Mouse (Mus musculus) forebrain, embryonic 14.5 days (tissue): ENCODE results near the gene Apof. TPM values are rescaled to one million over a fixed set of nuclear protein-coding genes. Genes with fewer than 3 reads are reported as not detected.
"Not testable (repeated sequence)": the region's sequence is repeated elsewhere in the genome, so short reads cannot be mapped to it uniquely, and the experiment has no call there.

Source experiments
- ATAC-seq: fragments of 200-750 bp; cut with Nextera tagmentation; 2 replicates; pipeline ENCODE4 v1.8.0; 2017; ENCODE audit warnings: mild to moderate bottlenecking, moderate library complexity
- DNase-seq: peaks from one replicate; pipeline ENCODE4 v3.0.0-alpha.2; 2015; ENCODE audit warnings: low spot score
- H3K27ac ChIP-seq: fragments of 300-500 bp; sonication (generic); 2 replicates; pipeline ENCODE4 v1.5.1; 2014; ENCODE audit warnings: low read depth, mild to moderate bottlenecking, control low read depth, low read length, moderate library complexity
- H3K27me3 ChIP-seq: fragments of 300-500 bp; sonication (generic); replicated peaks from 2 replicates; pipeline ENCODE4 v1.6.1; 2014; ENCODE audit warnings: low read length, control low read depth, mixed read lengths; ENCODE audit not compliant: control insufficient read depth, insufficient read depth
- H3K36me3 ChIP-seq: fragments of 300-500 bp; sonication (generic); 2 replicates; pipeline ENCODE4 v1.6.1; 2014; ENCODE audit warnings: low read length, control low read depth; ENCODE audit not compliant: control insufficient read depth, insufficient read depth
- H3K4me1 ChIP-seq: fragments of 300-500 bp; sonication (generic); 2 replicates; pipeline ENCODE4 v1.6.1; 2014; ENCODE audit warnings: antibody characterized with exemption, low read length, control low read depth; ENCODE audit not compliant: control insufficient read depth, insufficient read depth
- H3K4me2 ChIP-seq: fragments of 300-500 bp; sonication (generic); 2 replicates; pipeline ENCODE4 v1.6.1; 2014; ENCODE audit warnings: mild to moderate bottlenecking, control low read depth, low read length
- H3K4me3 ChIP-seq: fragments of 300-500 bp; sonication (generic); 2 replicates; pipeline ENCODE4 v1.5.1; 2014; ENCODE audit warnings: low read depth, low read length, control low read depth
- H3K9ac ChIP-seq: fragments of 300-500 bp; sonication (generic); 2 replicates; pipeline ENCODE4 v1.6.1; 2014; ENCODE audit warnings: mild to moderate bottlenecking, low read length, control low read depth, moderate library complexity
- H3K9me3 ChIP-seq: fragments of 300-500 bp; sonication (generic); replicated peaks from 2 replicates; pipeline ENCODE4 v1.6.1; 2016; ENCODE audit warnings: low read length, control low read depth, mixed read lengths; ENCODE audit not compliant: control insufficient read depth
- WGBS: fragments of 180-500 bp; shearing (Covaris S2); extraction: QIAGEN DNeasy Blood & Tissue Kit; methylation state at CpG from one replicate; pipeline ENCODE4 v1.1.7; 2014; 5-methylcytosine and 5-hydroxymethylcytosine counted together
- polyA plus RNA-seq: library from polyadenylated mRNA; unstranded; fragments of >200 nt; fragmentation: Nextera tagmentation; extraction: Ambion mirVana; gene quantifications from 2 replicates; pipeline ENCODE4 v1.2.1, GENCODE M21; 2014

The Apof gene
- polyA plus RNA-seq, 1 experiment from 2014 or later = not detected

DNA sequence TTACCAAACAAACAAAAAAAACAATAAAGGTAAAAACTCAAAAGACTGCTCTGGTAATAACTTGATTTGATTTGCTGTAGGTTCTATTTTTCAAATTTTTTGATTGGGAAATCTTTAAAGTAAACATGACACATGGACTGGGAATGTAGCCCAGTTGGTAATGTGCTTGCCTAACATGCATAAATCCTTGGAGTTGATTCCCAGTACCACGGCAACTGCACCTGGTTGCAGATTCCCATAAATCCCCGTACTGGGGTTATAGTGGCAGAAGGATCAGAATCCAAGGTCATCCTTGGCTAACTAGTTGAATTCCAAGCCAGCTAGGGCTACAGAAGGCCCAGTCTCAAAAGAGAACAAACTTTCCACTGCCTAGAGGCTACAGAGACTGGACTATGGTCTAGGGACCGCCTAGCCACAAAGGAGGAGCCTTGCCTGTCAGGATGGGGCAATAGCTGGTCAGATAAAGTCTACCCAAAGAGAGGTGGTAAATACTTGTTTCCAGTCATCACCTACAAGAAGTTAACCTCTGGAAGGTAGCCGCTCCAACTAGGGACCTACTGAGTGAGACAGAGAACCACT lies 14.7 kb upstream of the Apof start, which contains the start of gene Apon:
Gene Apon (plus strand): TSS at position 420 of the 579 bp plus-strand sequence.
- DNase-seq = no peak
- H3K9ac ChIP-seq = no peak within 1 kb of the TSS
- 88% methylated on average over 4 of the region's 4 CpGs for WGBS
- H3K4me1 ChIP-seq = no peaks in the 10 kb centered on the region
- H3K4me2 ChIP-seq = no peak within 1 kb of the TSS
- H3K36me3 ChIP-seq = peaks cover 41% of the 10 kb centered on the region
- no peaks in the 10 kb centered on the region for H3K27me3 ChIP-seq
- no peak within 1 kb of the TSS for H3K27ac ChIP-seq
- no peak within 1 kb of the TSS for H3K4me3 ChIP-seq
- ATAC-seq = no peak
- no peaks in the 10 kb centered on the region for H3K9me3 ChIP-seq

DNA sequence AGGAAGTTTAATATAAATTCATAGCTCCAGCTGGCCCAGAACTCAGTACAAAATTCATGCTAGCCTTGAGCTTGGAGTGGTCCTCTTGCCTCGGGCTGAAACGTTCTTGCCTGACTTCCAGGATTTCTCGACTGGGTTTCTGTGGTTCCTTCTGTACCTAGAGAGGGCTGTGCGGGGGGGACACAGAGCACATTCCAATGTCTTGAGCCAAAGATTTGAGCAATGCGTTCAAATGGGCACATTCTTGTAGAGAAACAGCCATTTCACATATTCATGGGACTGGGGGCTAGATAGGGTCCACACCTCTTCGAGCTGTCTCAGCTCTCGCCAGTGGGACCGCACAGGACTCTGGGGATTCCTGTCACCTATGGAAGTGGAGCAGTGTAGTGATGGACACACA lies 12.5 kb upstream of the Apof start:
- no peaks in the 10 kb centered on the region for H3K9me3 ChIP-seq
- no peak overlapping the region for H3K9ac ChIP-seq
- H3K36me3 ChIP-seq = peaks cover 19% of the 10 kb centered on the region
- no peak overlapping the region for H3K4me3 ChIP-seq
- no peak overlapping the region for H3K4me2 ChIP-seq
- no peaks in the 10 kb centered on the region for H3K27me3 ChIP-seq
- WGBS = 88% methylated on average over 8 of the region's 8 CpGs
- DNase-seq (no peak), ATAC-seq (no peak)
- H3K4me1 ChIP-seq = no peaks in the 10 kb centered on the region
- no peak overlapping the region for H3K27ac ChIP-seq

- H3K27me3 ChIP-seq = no peaks in the 10 kb centered on the region
- no peaks in the 10 kb centered on the region for H3K4me1 ChIP-seq
- no peak overlapping the region for H3K9ac ChIP-seq
- no peaks in the 10 kb centered on the region for H3K9me3 ChIP-seq
- no peak overlapping the region for H3K4me3 ChIP-seq
- ATAC-seq (no peak), DNase-seq (no peak)
- no peak overlapping the region for H3K4me2 ChIP-seq
- H3K27ac ChIP-seq = no peak overlapping the region
- WGBS = 94% methylated on average over 8 of the region's 8 CpGs
- H3K36me3 ChIP-seq = peaks cover 16% of the 10 kb centered on the region
Measured at GRCm38 (mm10) chr10:128256328-128256727, 12.1 kb upstream of the Apof start.

GRCm38 (mm10) chr10:128258953-128259352 lies 9.5 kb upstream of the Apof start:
- Histone ChIP-seq H3K4me1 (no peaks in the 10 kb centered on the region), H3K27ac (no peak overlapping the region), H3K27me3 (no peaks in the 10 kb centered on the region), H3K9ac (no peak overlapping the region), H3K36me3 (no peaks in the 10 kb centered on the region), H3K9me3 (no peaks in the 10 kb centered on the region), H3K4me3 (no peak overlapping the region), H3K4me2 (no peak overlapping the region)
- ATAC-seq (no peak), DNase-seq (no peak)
- WGBS = 82% methylated on average over 4 of the region's 4 CpGs

DNA sequence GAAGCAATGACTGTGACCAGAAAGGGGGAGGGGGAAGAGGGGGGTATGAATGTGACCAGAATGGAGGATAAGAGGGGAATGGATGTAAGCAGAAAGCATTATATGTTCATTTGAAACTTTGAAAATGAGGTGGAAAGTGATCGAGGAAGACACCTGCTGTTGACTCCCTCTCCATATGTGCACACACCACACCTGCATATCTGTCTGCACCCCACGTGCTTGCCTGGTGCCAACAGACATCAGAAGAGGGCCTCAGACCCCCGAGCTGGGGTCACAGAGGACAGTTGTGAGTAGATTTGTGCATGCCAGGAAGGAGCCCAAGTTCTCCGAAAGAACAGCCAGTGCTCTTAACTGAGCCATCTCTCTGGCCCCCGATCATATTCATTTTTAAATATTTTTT lies 8.5 kb upstream of the Apof start:
- H3K9me3 ChIP-seq = no peaks in the 10 kb centered on the region

DNA sequence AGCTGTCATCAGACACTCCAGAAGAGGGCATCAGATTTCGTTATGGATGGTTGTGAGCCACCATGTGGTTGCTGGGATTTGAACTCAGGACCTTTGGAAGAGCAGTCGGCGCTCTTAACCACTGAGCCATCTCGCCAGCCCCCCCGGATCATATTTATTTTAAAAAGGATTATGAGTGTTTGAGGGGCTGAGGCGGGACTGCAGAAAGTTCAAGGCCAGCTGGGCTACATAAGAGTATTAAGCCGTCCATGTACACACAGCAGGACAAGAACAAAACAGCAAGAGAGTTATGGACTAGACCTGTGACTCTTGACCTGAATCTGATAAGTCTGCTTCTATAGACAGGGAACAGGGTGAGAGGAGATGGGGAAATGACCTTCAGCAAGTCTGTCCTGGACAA lies 8.1 kb upstream of the Apof start:
- not testable (repeated sequence) for ATAC-seq, H3K27ac ChIP-seq, H3K4me1 ChIP-seq, H3K4me3 ChIP-seq, H3K9me3 ChIP-seq, H3K4me2 ChIP-seq, H3K27me3 ChIP-seq, H3K9ac ChIP-seq, DNase-seq, H3K36me3 ChIP-seq
- 91% methylated on average over 7 of the region's 7 CpGs for WGBS

More for the DNA sequence above, 8.5 kb upstream of the Apof start:
- Histone ChIP-seq H3K27me3 (no peaks in the 10 kb centered on the region), H3K4me3 (no peak overlapping the region), H3K9ac (no peak overlapping the region), H3K4me1 (no peaks in the 10 kb centered on the region), H3K27ac (no peak overlapping the region), H3K36me3 (no peaks in the 10 kb centered on the region), H3K4me2 (no peak overlapping the region)
- WGBS = 90% methylated on average over 5 of the region's 5 CpGs
- ATAC-seq = no peak
- DNase-seq = no peak

- Histone ChIP-seq H3K9ac (no peak overlapping the region), H3K36me3 (no peaks in the 10 kb centered on the region), H3K27me3 (no peaks in the 10 kb centered on the region), H3K4me2 (no peak overlapping the region), H3K27ac (no peak overlapping the region), H3K4me1 (no peaks in the 10 kb centered on the region), H3K4me3 (no peak overlapping the region), H3K9me3 (no peaks in the 10 kb centered on the region)
- no peak for DNase-seq
- WGBS = 85% methylated on average over 22 of the region's 22 CpGs
- ATAC-seq = no peak
Measured at GRCm38 (mm10) chr10:128262300-128262699, 6.2 kb upstream of the Apof start.

DNA sequence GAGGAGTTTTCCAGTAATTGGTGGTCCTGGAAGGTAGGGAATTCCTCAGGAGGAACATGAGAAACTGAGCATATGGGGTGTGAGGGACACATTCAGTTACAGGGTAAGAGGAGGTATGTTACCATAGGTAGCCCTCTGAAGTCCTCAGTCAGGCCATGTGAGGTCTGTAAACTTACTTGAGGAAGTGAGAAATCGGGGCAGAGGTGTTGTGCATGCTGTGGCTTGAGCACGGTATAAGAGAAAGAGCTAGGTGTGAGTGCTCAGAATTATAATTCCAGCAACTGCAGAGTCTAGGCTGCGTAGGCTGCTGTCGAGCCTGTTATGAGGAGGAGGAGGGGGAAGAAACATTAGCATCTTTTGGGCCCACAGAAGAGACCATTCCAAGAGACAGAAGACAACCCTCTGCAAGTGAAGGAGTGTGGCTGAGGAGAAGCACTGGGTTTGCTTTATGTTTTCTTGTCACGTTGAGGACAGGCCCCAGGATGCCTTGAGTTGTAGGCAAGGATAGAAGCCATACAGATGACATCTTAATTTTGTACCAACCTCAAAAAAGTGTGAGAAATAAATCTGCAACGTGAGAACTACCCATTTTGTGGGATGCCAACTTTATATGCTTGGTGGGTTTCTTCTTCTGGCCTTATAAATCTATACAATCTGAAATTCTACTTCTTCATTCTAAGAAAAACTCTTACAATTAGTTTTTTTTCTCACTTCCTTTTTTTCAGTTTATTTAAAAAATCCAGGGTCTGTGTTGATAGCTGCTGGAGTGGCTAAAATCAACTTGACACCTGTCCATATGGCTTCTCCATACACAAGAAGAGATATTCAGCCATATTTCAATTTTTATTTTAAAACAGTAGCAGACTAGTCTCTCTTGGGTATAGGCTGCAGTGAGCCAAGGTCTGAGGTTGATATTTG lies 4.8 kb upstream of the Apof start:
- ATAC-seq (no peak), DNase-seq (no peak)
- H3K9me3 ChIP-seq = no peaks in the 10 kb centered on the region
- no peaks in the 10 kb centered on the region for H3K36me3 ChIP-seq
- no peak overlapping the region for H3K4me3 ChIP-seq
- no peak overlapping the region for H3K27ac ChIP-seq
- 79% methylated on average over 6 of the region's 6 CpGs for WGBS
- H3K27me3 ChIP-seq = no peaks in the 10 kb centered on the region
- H3K9ac ChIP-seq = no peak overlapping the region
- H3K4me1 ChIP-seq = no peaks in the 10 kb centered on the region
- no peak overlapping the region for H3K4me2 ChIP-seq
